Mouse (Mus musculus) midbrain, embryonic 12.5 days (tissue): Measurements from ENCODE around the gene Mmd. TPM values are rescaled to one million over a fixed set of nuclear protein-coding genes. Genes with fewer than 3 reads are reported as not detected.
"Not testable (repeated sequence)": the region's sequence is repeated elsewhere in the genome, so short reads cannot be mapped to it uniquely, and the experiment has no call there.

Source experiments
- ATAC-seq: fragments of 200-750 bp; cut with Nextera tagmentation; 2 replicates; pipeline ENCODE4 v1.8.0; 2017; ENCODE audit warnings: low read depth, moderate TSS enrichment, moderate library complexity; ENCODE audit not compliant: low FRiP score
- H3K27ac ChIP-seq: fragments of 300-500 bp; sonication (generic); replicated peaks from 2 replicates; pipeline ENCODE4 v1.5.1; 2016; ENCODE audit warnings: mild to moderate bottlenecking
- H3K27me3 ChIP-seq: fragments of 300-500 bp; sonication (generic); 2 replicates; pipeline ENCODE4 v1.6.1; 2016; ENCODE audit warnings: mild to moderate bottlenecking
- H3K36me3 ChIP-seq: fragments of 300-500 bp; sonication (generic); 2 replicates; pipeline ENCODE4 v1.6.1; 2016
- H3K4me1 ChIP-seq: fragments of 300-500 bp; sonication (generic); 2 replicates; pipeline ENCODE4 v1.6.1; 2016
- H3K4me2 ChIP-seq: fragments of 300-500 bp; sonication (generic); replicated peaks from 2 replicates; pipeline ENCODE4 v1.6.1; 2016; ENCODE audit warnings: mild to moderate bottlenecking, moderate library complexity
- H3K4me3 ChIP-seq: fragments of 300-500 bp; sonication (generic); 2 replicates; pipeline ENCODE4 v1.5.1; 2016; ENCODE audit warnings: mild to moderate bottlenecking
- H3K9ac ChIP-seq: fragments of 300-500 bp; sonication (generic); replicated peaks from 2 replicates; pipeline ENCODE4 v1.6.1; 2016; ENCODE audit warnings: mild to moderate bottlenecking, moderate library complexity
- H3K9me3 ChIP-seq: fragments of 300-500 bp; sonication (generic); 2 replicates; pipeline ENCODE4 v1.6.1; 2016; ENCODE audit warnings: mild to moderate bottlenecking
- WGBS: fragments of 180-500 bp; shearing (Covaris S2); methylation state at CpG from one replicate; pipeline ENCODE4 v1.1.7; 2016; 5-methylcytosine and 5-hydroxymethylcytosine counted together
- polyA plus RNA-seq: library from polyadenylated mRNA; unstranded; fragments of >200 nt; fragmentation: Nextera tagmentation; extraction: Ambion mirVana; gene quantifications from 2 replicates; pipeline ENCODE4 v1.2.1, GENCODE M21; 2016

Gene Mmd
- polyA plus RNA-seq, 1 experiment from 2014 or later: 62.2 TPM

GRCm38 (mm10) chr11:90269398-90270123, 20.3 kb downstream of the Mmd start:
- Histone ChIP-seq H3K4me1 (peaks cover 12% of the 10 kb centered on the region; the same call in 1 of the 2 replicates), H3K27ac (no peak overlapping the region), H3K9ac (no peak overlapping the region), H3K4me2 (peak overlapping the region; percentile 15; the same call in 1 of the 2 replicates), H3K27me3 (no peaks in the 10 kb centered on the region), H3K36me3 (peaks cover 47% of the 10 kb centered on the region), H3K9me3 (no peaks in the 10 kb centered on the region), H3K4me3 (no peak overlapping the region)
- WGBS: 38% methylated on average over 18 of the region's 18 CpGs
- ATAC-seq: peak; percentile 49; the same call in 1 of the 2 replicates

DNA sequence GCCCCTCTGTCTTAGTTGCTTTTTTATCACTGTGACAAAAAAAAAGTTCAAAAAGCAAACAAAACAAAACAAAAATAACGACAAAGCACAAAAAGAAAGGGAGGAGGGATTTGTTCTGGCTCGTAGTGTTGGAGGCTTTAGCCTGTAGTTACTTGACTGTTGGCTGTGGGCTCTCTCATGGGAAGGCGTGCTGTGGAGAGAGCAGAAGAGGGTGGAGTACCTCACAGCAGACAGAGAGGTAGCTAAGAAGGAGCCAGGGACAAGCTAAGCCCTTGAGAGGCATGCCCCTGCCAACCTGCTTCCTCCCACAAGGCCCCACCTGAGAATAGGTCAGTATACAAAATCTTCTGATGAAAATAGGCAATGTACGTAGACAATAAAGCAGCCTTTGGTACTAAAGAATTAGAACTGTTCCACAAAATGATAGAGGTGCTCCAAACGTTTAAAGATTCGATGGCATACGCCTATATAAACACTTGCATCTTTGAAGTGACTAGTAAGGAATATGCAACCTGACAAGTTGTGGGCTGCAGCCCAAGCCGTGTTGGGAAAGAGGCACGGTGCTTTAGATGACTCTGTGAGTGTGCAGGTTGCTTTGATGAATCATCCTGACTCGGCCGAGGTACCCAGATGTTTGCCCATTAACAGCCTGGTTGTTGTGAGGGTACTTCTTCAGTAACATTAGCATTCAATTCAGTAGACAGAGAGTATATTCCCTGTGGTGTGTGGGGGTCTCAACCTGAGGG, 21.0 kb downstream of the Mmd start:
- no peak overlapping the region for H3K27ac ChIP-seq
- no peak overlapping the region for H3K4me2 ChIP-seq
- no peaks in the 10 kb centered on the region for H3K9me3 ChIP-seq
- H3K27me3 ChIP-seq: no peaks in the 10 kb centered on the region
- no peak overlapping the region for H3K9ac ChIP-seq
- ATAC-seq: no peak
- peaks cover 12% of the 10 kb centered on the region; the same call in 1 of the 2 replicates for H3K4me1 ChIP-seq
- 88% methylated on average over 11 of the region's 11 CpGs for WGBS
- H3K4me3 ChIP-seq: no peak overlapping the region
- peaks cover 42% of the 10 kb centered on the region for H3K36me3 ChIP-seq

DNA sequence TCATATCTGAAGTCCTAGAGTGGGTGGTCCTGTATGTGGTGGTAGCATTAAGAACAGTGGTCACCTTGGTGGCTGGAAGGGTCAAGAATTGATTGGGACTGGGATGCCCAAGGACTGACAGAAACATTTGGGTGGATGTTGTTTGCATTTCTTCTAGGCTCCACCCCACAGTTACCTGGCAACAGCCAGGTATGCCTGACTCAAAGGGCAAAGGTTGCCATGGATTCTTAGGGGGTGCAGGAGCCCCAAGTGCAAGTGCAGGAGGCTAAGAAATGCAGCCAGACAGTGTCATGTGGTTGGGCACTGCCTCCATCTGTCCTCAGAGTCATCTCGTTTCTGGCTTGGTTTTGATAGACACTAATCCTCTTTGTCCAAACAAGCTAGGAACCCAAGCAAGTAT, 24.9 kb downstream of the Mmd start:
- no peak overlapping the region for H3K4me2 ChIP-seq
- H3K27me3 ChIP-seq: no peaks in the 10 kb centered on the region
- H3K36me3 ChIP-seq: peaks cover 21% of the 10 kb centered on the region
- no peak for ATAC-seq
- H3K4me3 ChIP-seq: no peak overlapping the region
- H3K9ac ChIP-seq: no peak overlapping the region
- H3K4me1 ChIP-seq: peaks cover 7% of the 10 kb centered on the region; the same call in 1 of the 2 replicates
- no peaks in the 10 kb centered on the region for H3K9me3 ChIP-seq
- 13% methylated on average over 1 of the region's 1 CpGs for WGBS
- H3K27ac ChIP-seq: no peak overlapping the region

GRCm38 (mm10) chr11:90275663-90276062, 26.4 kb downstream of the Mmd start:
- Histone ChIP-seq H3K9ac (no peak overlapping the region), H3K4me2 (no peak overlapping the region), H3K27ac (no peak overlapping the region), H3K27me3 (no peaks in the 10 kb centered on the region), H3K4me3 (no peak overlapping the region), H3K4me1 (no peaks in the 10 kb centered on the region), H3K9me3 (no peaks in the 10 kb centered on the region), H3K36me3 (peaks cover 21% of the 10 kb centered on the region)
- no peak for ATAC-seq
- 93% methylated on average over 7 of the region's 7 CpGs for WGBS

- Histone ChIP-seq H3K27ac (no peak overlapping the region), H3K27me3 (no peaks in the 10 kb centered on the region), H3K4me1 (no peaks in the 10 kb centered on the region), H3K4me2 (no peak overlapping the region), H3K9ac (no peak overlapping the region), H3K36me3 (peaks cover 20% of the 10 kb centered on the region), H3K4me3 (no peak overlapping the region), H3K9me3 (no peaks in the 10 kb centered on the region)
- ATAC-seq: no peak
- 87% methylated on average over 8 of the region's 8 CpGs for whole genome bisulfite sequencing
Measured at GRCm38 (mm10) chr11:90276150-90276549, 26.9 kb downstream of the Mmd start.

DNA sequence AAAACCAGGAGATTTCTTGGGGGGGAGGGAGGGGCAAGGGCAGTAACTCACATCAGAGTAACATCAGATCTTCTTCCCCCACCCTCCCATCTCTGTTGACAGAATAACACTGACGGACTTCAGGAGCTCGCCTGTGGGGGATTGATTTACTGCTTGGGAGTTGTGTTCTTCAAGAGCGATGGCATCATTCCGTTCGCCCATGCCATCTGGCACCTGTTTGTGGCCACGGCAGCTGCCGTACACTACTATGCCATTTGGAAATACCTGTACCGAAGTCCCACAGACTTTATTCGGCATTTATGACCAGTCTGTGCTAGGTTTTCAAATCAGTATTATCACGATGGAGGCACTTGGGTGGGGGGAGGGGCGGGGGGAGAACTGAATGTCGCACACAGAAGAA, 27.3 kb downstream of the Mmd start:
- Histone ChIP-seq H3K9me3 (no peaks in the 10 kb centered on the region), H3K27me3 (no peaks in the 10 kb centered on the region), H3K4me3 (no peak overlapping the region), H3K9ac (no peak overlapping the region), H3K27ac (no peak overlapping the region), H3K4me1 (no peaks in the 10 kb centered on the region), H3K4me2 (no peak overlapping the region), H3K36me3 (peaks cover 18% of the 10 kb centered on the region)
- 92% methylated on average over 12 of the region's 12 CpGs for WGBS
- no peak for ATAC-seq

DNA sequence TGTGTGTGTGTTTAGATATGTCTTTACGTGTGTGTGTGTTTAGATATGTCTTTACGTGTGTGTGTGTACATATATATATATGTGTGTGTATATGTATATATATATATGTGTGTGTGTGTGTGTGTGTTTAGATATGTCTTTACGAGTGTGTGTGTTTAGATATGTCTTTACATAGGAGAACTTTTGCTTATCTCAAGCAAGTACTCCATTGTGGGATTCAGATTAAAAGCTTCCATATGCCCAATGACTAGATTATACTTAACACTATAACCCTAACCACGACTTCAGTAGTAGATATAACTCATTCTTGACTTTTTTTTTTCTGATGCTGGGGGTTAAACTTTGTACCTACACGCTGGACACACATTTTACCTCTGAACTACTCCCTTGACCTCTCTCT, 30.8 kb downstream of the Mmd start:
- H3K36me3 ChIP-seq: no peaks in the 10 kb centered on the region; the same call in 1 of the 2 replicates
- no peak for ATAC-seq
- H3K9ac ChIP-seq: no peak overlapping the region
- H3K4me1 ChIP-seq: no peaks in the 10 kb centered on the region
- H3K4me2 ChIP-seq: no peak overlapping the region
- 91% methylated on average over 5 of the region's 5 CpGs for WGBS
- no peaks in the 10 kb centered on the region for H3K27me3 ChIP-seq
- H3K27ac ChIP-seq: no peak overlapping the region
- no peaks in the 10 kb centered on the region for H3K9me3 ChIP-seq
- H3K4me3 ChIP-seq: no peak overlapping the region

GRCm38 (mm10) chr11:90281943-90282342, 32.7 kb downstream of the Mmd start:
- H3K4me3 ChIP-seq, H3K27me3 ChIP-seq, H3K9me3 ChIP-seq, ATAC-seq, H3K4me1 ChIP-seq, H3K36me3 ChIP-seq, H3K4me2 ChIP-seq, H3K9ac ChIP-seq, H3K27ac ChIP-seq: not testable (repeated sequence)
- WGBS: 91% methylated on average over 2 of the region's 2 CpGs

DNA sequence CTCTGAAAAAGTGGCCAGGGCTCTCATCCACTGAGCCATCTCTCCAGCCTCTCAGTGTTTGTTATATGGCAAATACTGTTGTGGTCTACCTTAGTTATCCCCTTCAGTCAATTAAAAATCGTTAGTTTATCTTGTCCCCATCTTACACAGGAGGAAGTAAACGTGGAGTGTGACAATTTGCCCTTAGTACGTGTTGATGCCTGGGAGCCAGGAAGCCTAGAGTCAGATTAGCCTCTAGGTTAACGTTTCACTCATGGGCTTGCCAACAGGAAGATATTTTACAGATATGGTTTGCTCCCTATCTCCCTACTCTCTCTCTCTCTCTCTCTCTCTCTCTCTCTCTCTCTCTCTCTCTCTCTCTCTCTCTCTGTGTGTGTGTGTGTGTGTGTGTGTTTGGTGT, 33.9 kb downstream of the Mmd start:
- WGBS: 75% methylated on average over 4 of the region's 4 CpGs
- no peak overlapping the region for H3K27ac ChIP-seq
- H3K36me3 ChIP-seq: no peaks in the 10 kb centered on the region
- H3K27me3 ChIP-seq: no peaks in the 10 kb centered on the region
- H3K4me3 ChIP-seq: no peak overlapping the region
- H3K4me1 ChIP-seq: no peaks in the 10 kb centered on the region
- ATAC-seq: no peak
- H3K9me3 ChIP-seq: no peaks in the 10 kb centered on the region
- H3K9ac ChIP-seq: no peak overlapping the region
- no peak overlapping the region for H3K4me2 ChIP-seq

DNA sequence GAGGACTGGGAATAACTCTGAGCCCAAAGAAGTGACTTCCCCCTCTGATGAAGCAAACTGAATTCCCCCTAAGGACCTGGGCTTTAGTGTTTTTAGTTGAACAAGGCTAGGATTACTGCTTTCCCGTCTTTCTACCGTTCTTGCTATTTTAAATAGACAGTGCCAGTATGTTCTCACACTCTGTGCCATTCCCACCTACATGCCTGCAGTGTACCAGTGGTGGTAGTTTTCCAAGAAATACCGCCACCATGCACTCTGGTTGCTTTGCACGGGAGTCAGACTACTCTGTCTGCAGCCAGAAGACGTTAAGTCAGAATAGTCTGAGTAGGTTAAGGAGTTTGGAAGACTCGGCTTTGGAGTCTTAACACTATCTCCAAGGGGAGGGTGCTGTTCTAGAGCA, 34.3 kb downstream of the Mmd start:
- no peaks in the 10 kb centered on the region for H3K4me1 ChIP-seq
- no peak overlapping the region for H3K9ac ChIP-seq
- no peak overlapping the region for H3K4me3 ChIP-seq
- H3K27ac ChIP-seq: no peak overlapping the region
- no peaks in the 10 kb centered on the region for H3K9me3 ChIP-seq
- no peaks in the 10 kb centered on the region for H3K36me3 ChIP-seq
- 84% methylated on average over 6 of the region's 6 CpGs for WGBS
- no peaks in the 10 kb centered on the region for H3K27me3 ChIP-seq
- no peak overlapping the region for H3K4me2 ChIP-seq
- no peak for ATAC-seq

DNA sequence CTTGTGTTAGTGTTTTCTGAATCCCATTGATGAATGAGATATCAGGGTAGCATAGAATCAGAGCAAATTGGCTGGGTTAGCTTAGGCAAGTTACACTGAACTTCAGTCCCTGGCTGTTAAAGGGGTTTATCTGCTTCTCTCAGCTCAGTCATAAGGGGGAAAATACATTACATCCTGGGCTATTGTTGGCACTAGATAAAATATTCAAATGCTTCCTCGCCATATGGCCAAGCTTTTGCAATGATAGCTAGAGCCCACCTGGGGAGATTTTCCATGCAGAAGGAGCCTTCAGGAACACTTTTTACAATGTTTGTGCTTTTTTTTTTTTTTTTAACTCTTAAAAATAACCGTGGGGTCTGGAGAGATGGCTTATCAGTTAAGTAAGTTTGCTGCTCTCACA, 34.8 kb downstream of the Mmd start:
- 78% methylated on average over 2 of the region's 2 CpGs for WGBS
- no peak overlapping the region for H3K9ac ChIP-seq
- H3K27ac ChIP-seq: no peak overlapping the region
- H3K4me1 ChIP-seq: no peaks in the 10 kb centered on the region
- no peak overlapping the region for H3K4me2 ChIP-seq
- ATAC-seq: no peak
- no peaks in the 10 kb centered on the region for H3K27me3 ChIP-seq
- no peak overlapping the region for H3K4me3 ChIP-seq
- no peaks in the 10 kb centered on the region for H3K36me3 ChIP-seq
- H3K9me3 ChIP-seq: no peaks in the 10 kb centered on the region

GRCm38 (mm10) chr11:90284623-90285022, 35.4 kb downstream of the Mmd start:
- no peak overlapping the region for H3K4me3 ChIP-seq
- ATAC-seq: no peak
- H3K27me3 ChIP-seq: no peaks in the 10 kb centered on the region
- H3K27ac ChIP-seq: no peak overlapping the region
- no peak overlapping the region for H3K9ac ChIP-seq
- H3K36me3 ChIP-seq: no peaks in the 10 kb centered on the region
- no peak overlapping the region for H3K4me2 ChIP-seq
- H3K9me3 ChIP-seq: no peaks in the 10 kb centered on the region
- 75% methylated on average over 4 of the region's 4 CpGs for WGBS
- no peaks in the 10 kb centered on the region for H3K4me1 ChIP-seq
